Mouse (Mus musculus) cerebellum, adult 2 months (tissue): Measurements from ENCODE around the gene Gm8369.

Experiments
- CTCF ChIP-seq: fragments of 200-500 bp; IDR thresholded peaks from 2 replicates; pipeline ENCODE4 v1.5.1; 2011; ENCODE audit warnings: low read depth, mild to moderate bottlenecking, control low read depth, low read length, moderate library complexity, borderline replicate concordance; ENCODE audit not compliant: insufficient read depth
- POLR2A ChIP-seq: fragments of 200-500 bp; IDR thresholded peaks from 2 replicates; pipeline ENCODE4 v1.6.1; 2011; ENCODE audit warnings: low read length, control low read depth, borderline replicate concordance; ENCODE audit not compliant: insufficient read depth

GRCm38 (mm10) chr19:11485266-11485665 lies 472 bp upstream of the Gm8369 start:
- TF ChIP-seq CTCF, result no peak
- no peak for TF ChIP-seq POLR2A
